Mouse (Mus musculus): ENCODE data around the gene Defb6.

The Defb6 gene

DNA sequence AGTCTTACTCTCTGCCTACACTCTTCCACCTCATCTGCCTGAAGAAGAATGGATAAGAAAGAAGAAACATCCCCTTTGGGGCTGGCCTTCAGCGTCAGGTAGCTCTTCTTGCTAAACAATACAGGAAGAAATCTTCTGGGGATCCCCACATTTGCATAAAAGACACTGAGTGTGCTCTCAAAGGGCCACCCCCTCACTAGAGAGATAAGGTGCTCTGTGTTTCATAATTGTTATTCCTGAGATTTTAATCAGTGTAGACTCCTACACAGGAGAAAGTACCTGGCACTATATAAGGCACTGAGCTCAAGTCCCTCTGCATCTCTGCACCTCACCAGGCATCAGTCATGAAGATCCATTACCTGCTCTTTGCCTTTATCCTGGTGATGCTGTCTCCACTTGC, at the start of gene Defb6:
Gene Defb6, plus strand, starts transcription at position 318 of the 400 bp plus-strand sequence.
- no peak for DNase-seq (ENCODE audit: inconsistent ontology term)

DNA sequence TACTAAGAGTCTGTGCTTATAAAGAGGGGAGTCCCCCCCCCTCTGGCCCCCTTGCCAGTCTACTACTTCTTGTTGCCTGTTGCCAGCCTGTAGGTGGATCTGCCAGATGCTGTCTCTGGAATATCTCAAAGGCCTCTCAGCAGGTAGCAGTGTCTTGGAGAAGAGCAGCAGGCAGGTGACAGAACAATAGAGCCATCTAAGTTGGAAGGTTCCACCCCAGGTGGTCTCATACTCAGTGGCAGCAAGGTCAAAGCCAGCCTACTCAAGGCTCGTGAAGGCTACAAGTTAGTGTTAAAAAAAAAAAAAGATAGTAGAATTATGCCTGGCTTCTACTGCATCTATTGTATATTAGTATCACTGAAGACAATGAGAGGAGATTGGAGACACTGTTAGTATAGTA, 12.8 kb downstream of the Defb6 start:
- no peak for DNase-seq (ENCODE audit: inconsistent ontology term)

DNA sequence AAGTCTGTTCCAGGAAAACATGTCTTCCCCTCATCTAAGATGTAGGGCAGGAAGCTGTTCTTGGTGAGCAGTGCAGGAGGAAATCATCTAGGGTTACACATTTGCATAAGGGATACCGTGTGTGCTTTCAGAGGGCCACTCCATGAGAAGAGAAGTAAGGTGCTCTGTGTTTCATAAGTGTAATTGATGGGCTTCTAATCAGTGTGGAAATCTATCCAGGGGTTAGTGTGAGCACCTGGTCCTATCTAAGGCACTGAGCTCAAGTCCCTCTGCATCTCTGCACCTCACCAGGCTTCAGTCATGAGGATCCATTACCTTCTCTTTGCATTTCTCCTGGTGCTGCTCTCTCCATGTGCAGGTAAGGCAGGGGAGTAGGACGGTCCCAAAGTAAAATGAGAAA, 14.3 kb downstream of the Defb6 start, which contains the start of gene Defb46:
Gene Defb46, plus strand, starts transcription at position 301 of the 400 bp plus-strand sequence.
- no peak for DNase-seq (ENCODE audit: inconsistent ontology term)

DNA sequence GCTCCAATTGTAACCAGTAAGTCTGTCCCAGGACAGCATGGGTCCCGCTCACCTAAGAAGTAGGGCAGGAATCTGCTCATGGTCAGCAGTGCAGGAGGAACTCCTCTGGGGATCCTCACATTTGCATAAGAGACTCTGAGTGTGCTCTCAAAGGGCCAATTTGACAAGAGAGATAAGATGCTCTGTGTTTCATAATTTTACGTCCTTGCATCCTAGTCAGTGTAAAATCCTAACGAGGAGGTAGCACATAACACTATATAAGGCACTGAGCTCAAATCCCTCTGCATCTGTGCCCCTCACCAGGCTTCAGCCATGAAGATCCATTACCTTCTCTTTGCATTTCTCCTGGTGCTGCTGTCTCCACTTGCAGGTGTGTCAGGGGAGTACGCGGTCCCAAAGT, 22.0 kb downstream of the Defb6 start, which contains the start of gene Defb5:
Gene Defb5, plus strand, starts transcription at position 301 of the 400 bp plus-strand sequence.
- DNase-seq (ENCODE audit: inconsistent ontology term), result no peak

DNA sequence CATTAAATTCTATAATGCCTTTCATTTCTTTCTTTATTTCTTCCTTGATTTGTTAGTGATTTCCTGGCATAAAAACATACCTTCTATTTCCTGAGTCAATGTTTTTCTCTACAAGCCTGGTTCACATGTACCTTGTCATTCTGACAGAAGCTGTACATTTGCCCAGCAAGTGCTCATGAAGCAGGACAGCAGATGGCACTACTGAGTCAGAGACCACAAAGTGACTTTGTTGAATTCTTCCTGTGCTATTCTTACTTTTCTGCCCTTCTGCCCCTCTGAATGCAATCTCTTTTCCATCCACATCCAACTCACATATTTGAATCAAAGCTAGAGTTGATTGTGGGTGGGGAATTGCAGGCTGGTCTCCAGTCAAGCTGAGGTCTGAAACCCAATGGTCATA, 32.9 kb downstream of the Defb6 start:
- DNase-seq (ENCODE audit: inconsistent ontology term), result no peak

DNA sequence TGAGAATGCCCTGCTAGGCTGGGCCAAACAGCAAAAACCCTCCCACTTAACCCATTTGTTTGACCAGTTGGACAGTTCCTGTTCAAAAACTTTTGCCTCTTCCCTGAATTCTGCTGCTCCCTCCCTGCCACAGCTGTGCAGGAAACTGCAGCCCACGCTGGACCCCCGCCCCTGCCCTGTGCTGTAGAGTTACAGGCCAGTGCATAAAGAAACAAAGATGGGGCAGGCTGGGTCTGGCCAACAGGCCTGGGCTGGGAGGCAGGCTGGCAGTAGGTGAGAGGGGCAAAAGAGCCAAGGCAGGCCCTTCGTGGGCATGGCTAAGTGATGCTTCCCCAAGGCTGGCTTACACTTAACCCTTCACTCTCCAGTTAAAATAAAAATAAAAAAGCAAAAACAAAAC, 34.4 kb downstream of the Defb6 start:
- DNase-seq (ENCODE audit: inconsistent ontology term), result no peak
